Mouse (Mus musculus): ENCODE results near the gene Setd5. TPM values are rescaled to one million over a fixed set of nuclear protein-coding genes. Genes with fewer than 3 reads are reported as not detected.
A peak's percentile ranks its signal among the peaks of the same experiment; 100 is the strongest.

Setd5 gene
- polyA plus RNA-seq (2011; ENCODE audit: insufficient read length, low read depth, missing spikeins): 128 and 154 TPM in 2 replicates

DNA sequence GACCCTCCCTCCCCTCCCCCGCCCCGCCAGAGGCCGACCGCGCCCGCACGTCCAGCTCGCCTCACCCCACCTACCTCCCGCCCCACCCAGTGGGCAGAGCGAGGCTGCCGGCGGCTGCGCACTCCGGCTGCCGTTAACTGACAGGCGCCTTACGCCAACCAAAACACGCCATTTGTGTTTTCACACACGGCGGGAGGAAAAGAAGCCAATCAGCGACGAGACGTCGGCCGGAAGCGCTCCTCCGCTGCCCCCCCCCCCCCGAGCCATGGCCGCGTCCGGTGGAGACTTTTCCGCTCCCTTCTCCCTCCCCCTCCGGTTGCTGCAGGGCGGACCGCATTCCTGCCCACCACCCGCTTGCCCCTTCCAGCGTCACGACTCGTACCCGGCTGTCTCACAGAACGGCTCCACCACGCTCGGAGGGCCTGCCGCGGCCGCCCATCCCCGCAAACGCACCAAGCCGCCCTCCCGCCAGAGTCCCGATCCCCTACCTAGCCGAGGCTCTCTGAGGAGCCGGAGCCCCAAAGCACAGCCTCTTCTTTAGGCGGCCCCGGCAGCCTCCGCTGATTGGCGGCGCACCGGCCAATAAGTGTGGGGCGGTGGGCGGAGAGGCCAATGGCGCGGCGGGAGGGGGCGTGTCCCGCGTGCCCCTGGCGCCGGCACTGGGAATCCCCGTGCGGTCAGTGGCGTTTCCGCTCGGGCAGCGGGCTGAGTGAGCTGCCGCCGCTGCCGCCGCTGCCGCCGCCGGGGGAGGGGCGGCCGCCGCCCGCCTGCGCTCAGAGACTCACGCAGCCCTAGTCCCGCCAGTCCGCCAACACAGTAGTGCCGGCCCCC lies at the start of gene Setd5:
Gene Setd5 (plus strand): TSS at position 680 of the 831 bp plus-strand sequence.
- Histone ChIP-seq H3K27ac (ENCODE audit: insufficient read depth, low read length) (peak within 1 kb of the TSS; percentile 100), H3K4me3 (ENCODE audit: insufficient read depth, low read length) (peak within 1 kb of the TSS; percentile 88), H3K4me1 (ENCODE audit: control insufficient read depth, insufficient read depth, low read length) (peaks cover 3% of the 10 kb centered on the region; the same call in 1 of the 2 replicates)
- peak; percentile 97 for TF ChIP-seq POLR2A (IDR thresholded peaks at IDR 0.05; ENCODE audit: low read depth, low read length)
- no peak for TF ChIP-seq CTCF (IDR thresholded peaks at IDR 0.05; ENCODE audit: borderline replicate concordance, insufficient read depth, low read length)

DNA sequence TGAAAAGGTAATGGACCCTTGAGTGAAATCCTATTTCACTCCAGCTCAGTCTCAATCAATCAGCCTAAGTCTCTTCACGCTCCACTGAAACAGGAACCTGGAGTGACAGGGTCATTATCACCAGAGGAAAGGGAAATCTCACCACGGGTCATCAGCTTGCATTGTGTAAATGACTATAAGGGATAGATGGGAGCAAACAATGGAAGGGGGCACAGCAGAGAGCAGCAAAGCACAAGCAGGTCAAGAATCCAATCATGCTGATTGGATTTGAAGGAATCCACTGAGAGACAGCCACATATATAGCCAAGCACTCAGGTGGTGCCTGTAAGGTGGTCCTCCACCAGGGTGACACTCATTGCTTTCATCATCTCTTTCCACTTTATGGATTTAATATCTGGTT lies 49.7 kb upstream of the Setd5 start:
- H3K27ac ChIP-seq (ENCODE audit: insufficient read depth, low read length): no peak overlapping the region
- no peak for TF ChIP-seq CTCF (IDR thresholded peaks at IDR 0.05; ENCODE audit: borderline replicate concordance, insufficient read depth, low read length)
- TF ChIP-seq POLR2A (IDR thresholded peaks at IDR 0.05; ENCODE audit: low read depth, low read length): no peak
- peaks cover 12% of the 10 kb centered on the region for H3K4me1 ChIP-seq (ENCODE audit: control insufficient read depth, insufficient read depth, low read length)
- no peak overlapping the region for H3K4me3 ChIP-seq (ENCODE audit: insufficient read depth, low read length)

DNA sequence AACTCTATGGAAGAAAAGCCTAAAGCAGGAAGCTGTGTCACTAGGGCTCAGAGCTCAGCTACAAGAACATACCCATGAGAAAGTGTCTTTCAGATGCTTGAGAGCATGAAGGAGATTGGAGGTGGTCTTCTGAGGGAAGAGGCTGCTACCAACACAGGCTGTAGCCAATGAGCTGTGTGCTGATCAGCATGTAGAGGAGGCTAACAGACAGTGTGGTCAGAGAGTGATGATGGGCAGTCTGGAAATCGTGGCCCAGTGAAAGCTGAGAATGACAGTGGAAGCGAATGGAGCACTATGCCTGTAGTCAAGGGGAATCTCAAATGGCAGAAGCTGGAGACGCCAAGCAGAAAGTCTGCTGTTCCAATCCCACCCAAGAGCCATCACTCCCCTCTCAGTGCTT lies 48.2 kb upstream of the Setd5 start:
- TF ChIP-seq POLR2A (IDR thresholded peaks at IDR 0.05; ENCODE audit: low read depth, low read length) (no peak), CTCF (IDR thresholded peaks at IDR 0.05; ENCODE audit: borderline replicate concordance, insufficient read depth, low read length) (no peak)
- Histone ChIP-seq H3K4me3 (ENCODE audit: insufficient read depth, low read length) (no peak overlapping the region), H3K4me1 (ENCODE audit: control insufficient read depth, insufficient read depth, low read length) (peaks cover 6% of the 10 kb centered on the region), H3K27ac (ENCODE audit: insufficient read depth, low read length) (no peak overlapping the region)

DNA sequence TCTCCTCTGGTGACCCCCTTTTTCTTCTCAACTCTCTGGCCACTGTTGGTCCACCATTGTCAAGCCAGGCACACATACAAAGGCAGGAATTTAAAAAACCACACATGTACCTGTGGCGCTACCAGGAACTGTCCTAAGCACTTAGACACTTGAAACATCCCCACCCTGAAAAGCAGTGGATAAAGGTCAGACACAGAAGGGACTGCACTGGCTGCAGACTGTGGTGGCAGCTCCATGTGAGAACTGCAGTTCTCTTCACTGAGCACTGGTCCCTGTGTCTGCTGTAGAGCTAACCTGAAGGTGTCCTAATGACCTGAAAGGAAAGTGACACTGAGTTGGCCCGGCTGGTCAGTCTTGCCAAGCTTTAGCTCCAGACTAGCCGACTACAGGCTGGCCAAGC lies 46.6 kb upstream of the Setd5 start:
- Histone ChIP-seq H3K4me3 (ENCODE audit: insufficient read depth, low read length) (no peak overlapping the region), H3K4me1 (ENCODE audit: control insufficient read depth, insufficient read depth, low read length) (no peaks in the 10 kb centered on the region), H3K27ac (ENCODE audit: insufficient read depth, low read length) (no peak overlapping the region)
- TF ChIP-seq CTCF (IDR thresholded peaks at IDR 0.05; ENCODE audit: borderline replicate concordance, insufficient read depth, low read length) (no peak), POLR2A (IDR thresholded peaks at IDR 0.05; ENCODE audit: low read depth, low read length) (no peak)

GRCm38 (mm10) chr6:113030970-113031660 lies 46.0 kb upstream of the Setd5 start:
- H3K27ac ChIP-seq (ENCODE audit: insufficient read depth, low read length): no peak overlapping the region
- TF ChIP-seq CTCF (IDR thresholded peaks at IDR 0.05; ENCODE audit: borderline replicate concordance, insufficient read depth, low read length) (no peak), POLR2A (IDR thresholded peaks at IDR 0.05; ENCODE audit: low read depth, low read length) (no peak)
- no peak overlapping the region for H3K4me3 ChIP-seq (ENCODE audit: insufficient read depth, low read length)
- H3K4me1 ChIP-seq (ENCODE audit: control insufficient read depth, insufficient read depth, low read length): no peaks in the 10 kb centered on the region

- H3K27ac ChIP-seq (ENCODE audit: insufficient read depth, low read length): no peak overlapping the region
- H3K4me1 ChIP-seq (ENCODE audit: control insufficient read depth, insufficient read depth, low read length): no peaks in the 10 kb centered on the region
- H3K4me3 ChIP-seq (ENCODE audit: insufficient read depth, low read length): no peak overlapping the region
- no peak for TF ChIP-seq POLR2A (IDR thresholded peaks at IDR 0.05; ENCODE audit: low read depth, low read length)
Measured at GRCm38 (mm10) chr6:113032121-113032520, 45.0 kb upstream of the Setd5 start.

- no peak overlapping the region for H3K27ac ChIP-seq (ENCODE audit: insufficient read depth, low read length)
- H3K4me3 ChIP-seq (ENCODE audit: insufficient read depth, low read length): no peak overlapping the region
- no peaks in the 10 kb centered on the region for H3K4me1 ChIP-seq (ENCODE audit: control insufficient read depth, insufficient read depth, low read length)
- no peak for TF ChIP-seq CTCF (IDR thresholded peaks at IDR 0.05; ENCODE audit: borderline replicate concordance, insufficient read depth, low read length)
- TF ChIP-seq POLR2A (IDR thresholded peaks at IDR 0.05; ENCODE audit: low read depth, low read length): no peak
Measured at GRCm38 (mm10) chr6:113033185-113033584, 44.0 kb upstream of the Setd5 start.

- H3K4me3 ChIP-seq (ENCODE audit: insufficient read depth, low read length): no peak overlapping the region
- TF ChIP-seq POLR2A (IDR thresholded peaks at IDR 0.05; ENCODE audit: low read depth, low read length): no peak
- TF ChIP-seq CTCF (IDR thresholded peaks at IDR 0.05; ENCODE audit: borderline replicate concordance, insufficient read depth, low read length): no peak
- peaks cover 3% of the 10 kb centered on the region; the same call in 1 of the 2 replicates for H3K4me1 ChIP-seq (ENCODE audit: control insufficient read depth, insufficient read depth, low read length)
- H3K27ac ChIP-seq (ENCODE audit: insufficient read depth, low read length): no peak overlapping the region
Measured at GRCm38 (mm10) chr6:113034466-113034865, 42.7 kb upstream of the Setd5 start.

GRCm38 (mm10) chr6:113036463-113037175 lies 40.5 kb upstream of the Setd5 start:
- H3K4me3 ChIP-seq (ENCODE audit: insufficient read depth, low read length): no peak overlapping the region
- no peak overlapping the region for H3K27ac ChIP-seq (ENCODE audit: insufficient read depth, low read length)
- TF ChIP-seq CTCF (IDR thresholded peaks at IDR 0.05; ENCODE audit: borderline replicate concordance, insufficient read depth, low read length): no peak; the same call in 1 of the 2 replicates
- no peak for TF ChIP-seq POLR2A (IDR thresholded peaks at IDR 0.05; ENCODE audit: low read depth, low read length)
- H3K4me1 ChIP-seq (ENCODE audit: control insufficient read depth, insufficient read depth, low read length): peaks cover 3% of the 10 kb centered on the region; the same call in 1 of the 2 replicates
